Mouse (Mus musculus): ENCODE measurements around the gene Siva1. TPM values are rescaled to one million over a fixed set of nuclear protein-coding genes. Genes with fewer than 3 reads are reported as not detected.

The Siva1 gene
- total RNA-seq (2014; rRNA removed) (24.1 and 34.8 TPM in 2 replicates), polyA plus RNA-seq (2015; fragmentation: Nextera tagmentation; extraction: Ambion mirVana) (59.3 and 62.2 TPM in 2 replicates)

- 1% methylated on average over 42 of the region's 46 CpGs for WGBS
- peaks cover 9% of the 10 kb centered on the region; the same call in 1 of the 2 replicates for H3K36me3 ChIP-seq (ENCODE audit: insufficient read depth, low read length)
- H3K27me3 ChIP-seq (ENCODE audit: insufficient read depth, low read length), result no peaks in the 10 kb centered on the region
- peak; percentile 31 for TF ChIP-seq CTCF (IDR thresholded peaks at IDR 0.05; ENCODE audit: low read depth)
- no peaks in the 10 kb centered on the region for H3K9me3 ChIP-seq (ENCODE audit: low read length)
- peak within 1 kb of the TSS; percentile 91 for H3K4me2 ChIP-seq (ENCODE audit: low read depth, low read length)
- H3K4me1 ChIP-seq (ENCODE audit: insufficient read depth, low read length), result peaks cover 8% of the 10 kb centered on the region; the same call in 1 of the 2 replicates
- peak; percentile 97 for ATAC-seq
- peak within 1 kb of the TSS; percentile 68 for H3K9ac ChIP-seq (replicated peaks; ENCODE audit: low read length)
- peak; percentile 99 for DNase-seq (ENCODE audit: low spot score)
- H3K27ac ChIP-seq, result peak within 1 kb of the TSS; percentile 85
- H3K4me3 ChIP-seq (ENCODE audit: low read length), result peak within 1 kb of the TSS; percentile 67
Observed at GRCm38 (mm10) chr12:112644180-112644854, at the start of gene Siva1. TSS of gene Siva1 (plus strand) at chr12:112644679.

GRCm38 (mm10) chr12:112594989-112595388 lies 49.5 kb upstream of the Siva1 start:
- Histone ChIP-seq H3K27me3 (ENCODE audit: insufficient read depth, low read length) (no peaks in the 10 kb centered on the region), H3K4me2 (ENCODE audit: low read depth, low read length) (no peak overlapping the region), H3K9ac (replicated peaks; ENCODE audit: low read length) (no peak overlapping the region; the same call in 1 of the 2 replicates), H3K27ac (peak overlapping the region; percentile 20; the same call in 1 of the 2 replicates), H3K36me3 (ENCODE audit: insufficient read depth, low read length) (no peaks in the 10 kb centered on the region), H3K4me3 (ENCODE audit: low read length) (no peak overlapping the region), H3K4me1 (ENCODE audit: insufficient read depth, low read length) (peaks cover 9% of the 10 kb centered on the region; the same call in 1 of the 2 replicates), H3K9me3 (ENCODE audit: low read length) (no peaks in the 10 kb centered on the region)
- ATAC-seq (no peak), DNase-seq (ENCODE audit: low spot score) (no peak)
- 34% methylated on average over 4 of the region's 4 CpGs for WGBS
- TF ChIP-seq CTCF (IDR thresholded peaks at IDR 0.05; ENCODE audit: low read depth), result no peak

DNA sequence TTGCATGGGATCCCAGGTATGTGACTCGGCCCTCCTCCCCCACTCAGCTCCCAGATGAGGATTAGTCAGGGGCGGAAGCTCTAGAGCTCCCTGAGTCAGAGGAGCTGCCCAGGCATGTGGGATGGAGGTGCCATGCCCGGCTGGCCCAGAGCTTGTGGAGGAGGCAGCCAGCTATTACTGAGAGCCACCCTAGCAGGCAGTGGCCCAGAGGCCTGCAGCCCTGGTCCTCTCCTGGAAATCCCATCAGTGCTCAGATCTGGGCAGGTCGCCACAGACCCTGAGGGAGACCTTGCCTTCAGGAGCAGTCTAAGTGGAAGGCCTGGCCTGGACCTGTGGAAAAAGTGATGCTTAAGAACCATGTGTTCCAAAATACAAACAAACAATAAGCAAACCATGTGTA lies 48.9 kb upstream of the Siva1 start:
- H3K27me3 ChIP-seq (ENCODE audit: insufficient read depth, low read length), result no peaks in the 10 kb centered on the region
- no peak overlapping the region for H3K4me2 ChIP-seq (ENCODE audit: low read depth, low read length)
- ATAC-seq (no peak), DNase-seq (ENCODE audit: low spot score) (no peak)
- H3K9me3 ChIP-seq (ENCODE audit: low read length), result no peaks in the 10 kb centered on the region
- H3K9ac ChIP-seq (replicated peaks; ENCODE audit: low read length), result no peak overlapping the region
- H3K4me1 ChIP-seq (ENCODE audit: insufficient read depth, low read length), result peaks cover 9% of the 10 kb centered on the region; the same call in 1 of the 2 replicates
- 0 out of 2 replicates have a peak overlapping the region, but pooled peaks have one; percentile 20 for H3K27ac ChIP-seq
- H3K36me3 ChIP-seq (ENCODE audit: insufficient read depth, low read length), result no peaks in the 10 kb centered on the region
- TF ChIP-seq CTCF (IDR thresholded peaks at IDR 0.05; ENCODE audit: low read depth), result no peak
- WGBS, result 75% methylated on average over 4 of the region's 4 CpGs
- no peak overlapping the region for H3K4me3 ChIP-seq (ENCODE audit: low read length)

GRCm38 (mm10) chr12:112596454-112596853 lies 48.0 kb upstream of the Siva1 start:
- no peaks in the 10 kb centered on the region for H3K9me3 ChIP-seq (ENCODE audit: low read length)
- no peaks in the 10 kb centered on the region for H3K27me3 ChIP-seq (ENCODE audit: insufficient read depth, low read length)
- ATAC-seq, result no peak
- no peak for DNase-seq (ENCODE audit: low spot score)
- TF ChIP-seq CTCF (IDR thresholded peaks at IDR 0.05; ENCODE audit: low read depth), result no peak
- peaks cover 9% of the 10 kb centered on the region; the same call in 1 of the 2 replicates for H3K4me1 ChIP-seq (ENCODE audit: insufficient read depth, low read length)
- 74% methylated on average over 9 of the region's 9 CpGs for WGBS
- H3K36me3 ChIP-seq (ENCODE audit: insufficient read depth, low read length), result no peaks in the 10 kb centered on the region
- no peak overlapping the region for H3K4me3 ChIP-seq (ENCODE audit: low read length)
- no peak overlapping the region for H3K27ac ChIP-seq
- H3K9ac ChIP-seq (replicated peaks; ENCODE audit: low read length), result no peak overlapping the region
- H3K4me2 ChIP-seq (ENCODE audit: low read depth, low read length), result no peak overlapping the region

DNA sequence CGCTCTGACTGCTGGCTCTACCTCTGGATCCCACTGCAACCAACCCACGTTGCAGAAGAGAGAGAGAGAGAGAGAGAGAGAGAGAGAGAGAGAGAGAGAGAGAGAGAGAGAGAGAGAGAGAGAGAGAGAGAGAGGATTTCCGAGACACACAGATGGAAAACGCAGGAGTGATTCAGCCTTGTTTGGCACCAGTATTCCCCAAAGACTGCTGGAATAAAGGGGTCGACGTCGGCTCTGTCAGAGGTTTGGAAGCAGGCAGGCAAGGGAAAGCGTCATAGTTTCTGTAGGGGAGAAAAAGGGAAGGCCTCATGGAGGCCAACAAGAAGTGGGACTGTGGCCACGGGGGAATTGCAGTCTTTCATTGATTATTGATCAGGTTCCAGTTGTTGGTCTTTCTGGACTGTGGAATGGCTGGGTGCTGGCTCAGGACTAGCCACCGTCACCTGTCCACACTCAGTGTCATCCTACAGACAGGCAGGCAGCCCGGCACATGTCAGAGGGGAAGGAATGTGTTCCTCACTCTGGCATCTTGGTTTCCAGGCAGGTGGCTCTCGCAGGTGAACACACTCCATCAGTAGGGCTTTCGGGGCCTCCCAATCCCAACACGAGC lies 47.5 kb upstream of the Siva1 start:
- no peaks in the 10 kb centered on the region for H3K36me3 ChIP-seq (ENCODE audit: insufficient read depth, low read length)
- no peak for TF ChIP-seq CTCF (IDR thresholded peaks at IDR 0.05; ENCODE audit: low read depth)
- H3K9me3 ChIP-seq (ENCODE audit: low read length), result no peaks in the 10 kb centered on the region
- H3K9ac ChIP-seq (replicated peaks; ENCODE audit: low read length), result no peak overlapping the region
- H3K27ac ChIP-seq, result no peak overlapping the region
- no peaks in the 10 kb centered on the region for H3K27me3 ChIP-seq (ENCODE audit: insufficient read depth, low read length)
- H3K4me3 ChIP-seq (ENCODE audit: low read length), result no peak overlapping the region
- 64% methylated on average over 14 of the region's 14 CpGs for WGBS
- DNase-seq (ENCODE audit: low spot score), result no peak
- ATAC-seq, result no peak
- peaks cover 9% of the 10 kb centered on the region; the same call in 1 of the 2 replicates for H3K4me1 ChIP-seq (ENCODE audit: insufficient read depth, low read length)
- H3K4me2 ChIP-seq (ENCODE audit: low read depth, low read length), result no peak overlapping the region

- H3K27me3 ChIP-seq (ENCODE audit: insufficient read depth, low read length), result no peaks in the 10 kb centered on the region
- H3K9ac ChIP-seq (replicated peaks; ENCODE audit: low read length), result no peak overlapping the region
- H3K27ac ChIP-seq, result no peak overlapping the region
- H3K4me2 ChIP-seq (ENCODE audit: low read depth, low read length), result no peak overlapping the region
- 75% methylated on average over 8 of the region's 8 CpGs for WGBS
- no peaks in the 10 kb centered on the region for H3K36me3 ChIP-seq (ENCODE audit: insufficient read depth, low read length)
- peaks cover 9% of the 10 kb centered on the region; the same call in 1 of the 2 replicates for H3K4me1 ChIP-seq (ENCODE audit: insufficient read depth, low read length)
- H3K9me3 ChIP-seq (ENCODE audit: low read length), result no peaks in the 10 kb centered on the region
- DNase-seq (ENCODE audit: low spot score), result peak; percentile 40
- TF ChIP-seq CTCF (IDR thresholded peaks at IDR 0.05; ENCODE audit: low read depth), result no peak
- ATAC-seq, result no peak
- no peak overlapping the region for H3K4me3 ChIP-seq (ENCODE audit: low read length)
Observed at GRCm38 (mm10) chr12:112597618-112598017, 46.9 kb upstream of the Siva1 start.

Data from hindbrain, postnatal 0 days (tissue).